Mouse (Mus musculus): Measurements from ENCODE around the gene Slc25a44.

GRCm38 (mm10) chr3:88473020-88473419 lies 48.1 kb upstream of the Slc25a44 start:
- no peak for TF ChIP-seq POLR2A (IDR thresholded peaks at IDR 0.05; ENCODE audit: insufficient read depth, low read length)
- no peak for TF ChIP-seq CTCF (IDR thresholded peaks at IDR 0.05; ENCODE audit: low read depth, low read length)

Data from ES-Bruce4 (cell line).